9 mouse cellular contexts compared by ENCODE assay signal in genomic region chr7:36071774-36072173, GRCm38 (mm10).
DNase-seq lines count a peak whose midpoint lies in the region; ATAC-seq and TF ChIP-seq lines count a peak whose summit lies in the region.
"Had no signal": no experiment of that assay in that cellular context is flagged by ENCODE, and none has a peak within 500 bp of the region (broad histone marks: within the 10 kb centered on the region; RNA-seq: fewer than 3 reads in every experiment).

No protein-coding gene starts in this region.

- no peak overlapping the region for H3K9ac ChIP-seq in heart, postnatal 0 days (replicated peaks; ENCODE audit: low read depth, low read length)
- H3K9ac ChIP-seq in liver, embryonic 11.5 days (ENCODE audit: low read depth, low read length): no peak overlapping the region
- H3K9ac ChIP-seq in neural tube, embryonic 13.5 days: no peak overlapping the region; the same call in 1 of the 2 replicates

- peak; percentile 61 for TF ChIP-seq CTCF in heart, postnatal 0 days (IDR thresholded peaks at IDR 0.05; ENCODE audit: low read depth)

- H3K4me1 ChIP-seq in heart, postnatal 0 days (ENCODE audit: control insufficient read depth, insufficient read depth): no peaks in the 10 kb centered on the region
- no peaks in the 10 kb centered on the region for H3K4me1 ChIP-seq in liver, embryonic 11.5 days (replicated peaks; ENCODE audit: control insufficient read depth, insufficient read depth, low read length)
- H3K4me1 ChIP-seq in neural tube, embryonic 13.5 days (replicated peaks): peaks cover 57% of the 10 kb centered on the region

- TF ChIP-seq EP300 in heart, postnatal 0 days (IDR thresholded peaks at IDR 0.05; ENCODE audit: low read depth): no peak

- peak overlapping the region; percentile 51 for H3K4me2 ChIP-seq in heart, postnatal 0 days (ENCODE audit: low read depth, low read length)
- H3K4me2 ChIP-seq in liver, embryonic 11.5 days: peak overlapping the region; percentile 34; the same call in 1 of the 2 replicates
- peak overlapping the region; percentile 45 for H3K4me2 ChIP-seq in neural tube, embryonic 13.5 days

- DNase-seq in gastrocnemius, postnatal 10 days: peak; percentile 64
- no peak for DNase-seq in gastrocnemius, postnatal 25 days
- peak; percentile 21 for DNase-seq in urinary bladder, postnatal 25 days (ENCODE audit: low spot score)
- no peak for DNase-seq in urinary bladder, postnatal 10 days (ENCODE audit: low spot score)
- peak; percentile 18 for DNase-seq in heart, postnatal 0 days (ENCODE audit: low spot score)
- no peak for DNase-seq in liver, embryonic 11.5 days (ENCODE audit: low spot score)

- no peaks in the 10 kb centered on the region for H3K36me3 ChIP-seq in heart, postnatal 0 days (replicated peaks; ENCODE audit: control insufficient read depth, insufficient read depth, low read length)
- H3K36me3 ChIP-seq in liver, embryonic 11.5 days (ENCODE audit: control insufficient read depth, insufficient read depth, low read length): no peaks in the 10 kb centered on the region
- H3K36me3 ChIP-seq in neural tube, embryonic 13.5 days: no peaks in the 10 kb centered on the region
- H3K36me3 ChIP-seq: G1E had no signal

- H3K9me3 ChIP-seq in heart, postnatal 0 days (replicated peaks; ENCODE audit: control insufficient read depth, low read length): no peaks in the 10 kb centered on the region
- no peaks in the 10 kb centered on the region for H3K9me3 ChIP-seq in liver, embryonic 11.5 days (ENCODE audit: control insufficient read depth, low read length)
- H3K9me3 ChIP-seq in neural tube, embryonic 13.5 days: no peaks in the 10 kb centered on the region

- no peak overlapping the region for H3K27ac ChIP-seq in heart, postnatal 0 days (ENCODE audit: low read depth)
- H3K27ac ChIP-seq in liver, embryonic 11.5 days (ENCODE audit: low read depth, low read length): no peak overlapping the region
- no peak overlapping the region for H3K27ac ChIP-seq in neural tube, embryonic 13.5 days (replicated peaks)

- WGBS in heart, postnatal 0 days: 6% methylated on average over 13 of the region's 13 CpGs
- WGBS in liver, embryonic 11.5 days: 9% methylated on average over 13 of the region's 13 CpGs
- WGBS in neural tube, embryonic 13.5 days: 6% methylated on average over 13 of the region's 13 CpGs

- H3K27me3 ChIP-seq in heart, postnatal 0 days (ENCODE audit: control insufficient read depth, insufficient read depth, low read length): no peaks in the 10 kb centered on the region
- no peaks in the 10 kb centered on the region; the same call in 1 of the 2 replicates for H3K27me3 ChIP-seq in liver, embryonic 11.5 days (replicated peaks; ENCODE audit: control insufficient read depth, insufficient read depth, low read length)
- no peaks in the 10 kb centered on the region; the same call in 1 of the 2 replicates for H3K27me3 ChIP-seq in neural tube, embryonic 13.5 days

- ATAC-seq in heart, postnatal 0 days (ENCODE audit: insufficient read depth, low read depth): no peak
- ATAC-seq in liver, embryonic 11.5 days (replicated peaks; ENCODE audit: low FRiP score): no peak
- no peak for ATAC-seq in neural tube, embryonic 13.5 days (ENCODE audit: low read depth)
- ATAC-seq in erythroblast, adult 5-6 weeks (replicated peaks; ENCODE audit: low FRiP score, poor library complexity, severe bottlenecking): no peak

- peak overlapping the region; percentile 28 for H3K4me3 ChIP-seq in heart, postnatal 0 days (ENCODE audit: low read depth, low read length)
- peak overlapping the region; percentile 14; the same call in 1 of the 2 replicates for H3K4me3 ChIP-seq in liver, embryonic 11.5 days (ENCODE audit: low read depth, low read length)
- H3K4me3 ChIP-seq in neural tube, embryonic 13.5 days: peak overlapping the region; percentile 14; the same call in 1 of the 2 replicates

Comparison
In these comparisons a context has a peak if more than half of its experiments do, and no peak if none do; other contexts are left out.
1. DNase-seq: peak in gastrocnemius, postnatal 10 days (single experiment), urinary bladder, postnatal 25 days (single experiment) and heart, postnatal 0 days (single experiment); none in gastrocnemius, postnatal 25 days (single experiment), urinary bladder, postnatal 10 days (single experiment) and liver, embryonic 11.5 days (single experiment).
2. Peak in every context shown above with its lines, with median percentiles within 50 percentile points of each other: H3K4me2 ChIP-seq and H3K4me3 ChIP-seq.